9 mouse cellular contexts compared by ENCODE assay signal in genomic region chr4:120161166-120161949, GRCm38 (mm10). TPM values are rescaled to one million over a fixed set of nuclear protein-coding genes. Genes with fewer than 3 reads are reported as not detected.
DNase-seq lines count a peak whose midpoint lies in the region; ATAC-seq lines count a peak whose summit lies in the region.
"Had no signal": no experiment of that assay in that cellular context is flagged by ENCODE, and none has a peak within 500 bp of the region (broad histone marks: within the 10 kb centered on the region; RNA-seq: fewer than 3 reads in every experiment).

Gene Edn2, plus strand, starts transcription at chr4:120161206.

- no peak within 1 kb of the TSS for H3K9ac ChIP-seq in kidney, embryonic 15.5 days

- H3K4me3 ChIP-seq in kidney, embryonic 15.5 days (replicated peaks), result no peak within 1 kb of the TSS

- no peak within 1 kb of the TSS for H3K27ac ChIP-seq in kidney, embryonic 15.5 days

- H3K9me3 ChIP-seq in kidney, embryonic 15.5 days (replicated peaks), result no peaks in the 10 kb centered on the region

- peak; percentile 54 for ATAC-seq in CD4-positive, CD25-positive, alpha-beta regulatory T cell, adult 4 months
- peak; percentile 77 for ATAC-seq in kidney, embryonic 15.5 days (replicated peaks; ENCODE audit: low FRiP score)
- ATAC-seq in megakaryocyte progenitor cell, adult 5-6 weeks (replicated peaks; ENCODE audit: poor library complexity), result peak; percentile 90

- peak; percentile 13 for DNase-seq in R1 (ENCODE audit: low read depth, low spot score)
- peak; percentile 58 for DNase-seq in heart, adult 8-10 months (ENCODE audit: low spot score)
- DNase-seq in urinary bladder, postnatal 4 days (ENCODE audit: low spot score in 2 of 2), result peak; percentile 80 to 87
- DNase-seq in spleen, postnatal 4 days (ENCODE audit: low spot score in 2 of 2), result no peak
- no peak for DNase-seq in cerebellum, adult 18-20 months

- H3K36me3 ChIP-seq in kidney, embryonic 15.5 days, result no peaks in the 10 kb centered on the region

- H3K4me1 ChIP-seq in kidney, embryonic 15.5 days, result peaks cover 12% of the 10 kb centered on the region

- H3K27me3 ChIP-seq in kidney, embryonic 15.5 days, result peaks cover 5% of the 10 kb centered on the region; the same call in 1 of the 2 replicates

- peak within 1 kb of the TSS; percentile 26 for H3K4me2 ChIP-seq in kidney, embryonic 15.5 days

- WGBS in kidney, embryonic 15.5 days, result 37% methylated on average over 29 of the region's 29 CpGs

RNA-seq across cellular contexts. Expression of gene Edn2, which starts in this region (rescaled TPM):
- polyA plus RNA-seq in CD4-positive, CD25-positive, alpha-beta regulatory T cell, adult 4 months (2017; shearing (Covaris generic)), result not detected
- total RNA-seq in heart, adult 8-10 months (2022), result not detected
- polyA plus RNA-seq in kidney, embryonic 15.5 days (2015; fragmentation: Nextera tagmentation; extraction: Ambion mirVana), result 0.14 and 0.18 TPM in 2 replicates
- not detected in 2 replicates for total RNA-seq in megakaryocyte progenitor cell, adult 5-6 weeks (2015)
- total RNA-seq in megakaryocyte progenitor cell, adult 5-6 weeks (2017), result 0.24 TPM in 1 of 2 replicates, not detected in the other
- total RNA-seq: liver, adult 2 months had no signal
- polyA plus RNA-seq: liver, adult 2 months had no signal

Comparison
In these comparisons a context has a peak if more than half of its experiments do, and no peak if none do; other contexts are left out.
1. Peak in ATAC-seq in CD4-positive, CD25-positive, alpha-beta regulatory T cell, adult 4 months; RNA of the gene not detected or under 1 TPM.
2. Peak in DNase-seq in heart, adult 8-10 months; RNA of the gene not detected or under 1 TPM.
3. Peak in ATAC-seq and H3K4me2 ChIP-seq in kidney, embryonic 15.5 days; RNA of the gene not detected or under 1 TPM.
4. Peak in ATAC-seq in megakaryocyte progenitor cell, adult 5-6 weeks; RNA of the gene not detected or under 1 TPM.
5. DNase-seq: peak in R1 (single experiment) and urinary bladder, postnatal 4 days (2 of 2); none in spleen, postnatal 4 days (0 of 2) and cerebellum, adult 18-20 months (0 of 2).
6. Peak in every context shown above with its lines, with median percentiles within 50 percentile points of each other: ATAC-seq.